Mouse (Mus musculus) CH12.LX (cell line): Measurements from ENCODE around the gene Ankzf1. TPM values are rescaled to one million over a fixed set of nuclear protein-coding genes. Genes with fewer than 3 reads are reported as not detected.

Source experiments
- DNase-seq: peaks from one replicate; pipeline ENCODE4 v3.0.0-alpha.2; 2013; ENCODE audit errors: extremely low read depth
- H3K27ac ChIP-seq: 2 replicates; pipeline ENCODE4 v1.5.1; 2012; ENCODE audit warnings: low read depth, mild to moderate bottlenecking, control low read depth, moderate library complexity; ENCODE audit not compliant: insufficient read depth
- H3K27me3 ChIP-seq: replicated peaks from 2 replicates; pipeline ENCODE3; 2012; ENCODE audit warnings: inconsistent platforms
- H3K36me3 ChIP-seq, 2 experiments: replicated peaks in 1 of 2; 2 replicates each; pipeline versions ENCODE3 to v1.6.1; 2012; ENCODE audit warnings: inconsistent platforms in 1 of 2, low read length in 1 of 2, mild to moderate bottlenecking in 1 of 2, mixed read lengths in 1 of 2, moderate library complexity in 1 of 2; ENCODE audit not compliant: control insufficient read depth in 1 of 2, insufficient read depth in 1 of 2
- H3K4me1 ChIP-seq, 2 experiments: 2 replicates each; pipeline ENCODE4 v1.6.1; 2012; ENCODE audit warnings: inconsistent platforms in 1 of 2, moderate library complexity in 1 of 2; ENCODE audit not compliant: insufficient read depth in 2 of 2, control insufficient read depth in 1 of 2
- H3K4me2 ChIP-seq: 2 replicates; pipeline ENCODE4 v1.6.1; 2012; ENCODE audit warnings: low read depth, mild to moderate bottlenecking, control low read depth; ENCODE audit not compliant: poor library complexity, insufficient read depth, severe bottlenecking
- H3K4me3 ChIP-seq, 3 experiments: fragments of 150-350 bp in 1 of 3; sonication (generic) in 1 of 3; replicated peaks in 1 of 3; 2 replicates each; pipeline versions ENCODE3 to v1.5.1; 2011 to 2012; ENCODE audit warnings: low read depth in 2 of 3, low read length in 2 of 3, mild to moderate bottlenecking in 2 of 3, moderate library complexity in 2 of 3, control low read depth in 1 of 3, improper control_type of control experiment in 1 of 3, inconsistent platforms in 1 of 3, mixed read lengths in 1 of 3; ENCODE audit not compliant: poor library complexity in 1 of 3
- H3K79me2 ChIP-seq: replicated peaks from 2 replicates; pipeline ENCODE4 v1.6.1; 2012; ENCODE audit warnings: mild to moderate bottlenecking, moderate library complexity; ENCODE audit not compliant: control insufficient read depth, poor library complexity, insufficient read depth, severe bottlenecking; ENCODE audit errors: extremely low read depth
- H3K9ac ChIP-seq: 2 replicates; pipeline ENCODE4 v1.6.1; 2012; ENCODE audit warnings: low read depth, mild to moderate bottlenecking, control low read depth, moderate library complexity; ENCODE audit not compliant: insufficient read depth
- H3K9me3 ChIP-seq: replicated peaks from 2 replicates; pipeline ENCODE3; 2012; ENCODE audit warnings: low read length, inconsistent platforms, mixed read lengths
- CHD1 ChIP-seq: IDR thresholded peaks from 2 replicates; pipeline ENCODE4 v1.6.1; 2012; ENCODE audit warnings: low read depth, low read length, improper control_type of control experiment, inconsistent platforms
- CHD2 ChIP-seq: IDR thresholded peaks from 2 replicates; pipeline ENCODE4 v1.6.1; 2011; ENCODE audit warnings: low read length, improper control_type of control experiment
- CTCF ChIP-seq, 2 experiments: IDR thresholded peaks in 1 of 2; conservative IDR thresholded peaks in 1 of 2; 2 replicates each; pipeline ENCODE4 v1.5.1; 2011 to 2012; ENCODE audit warnings: low read depth in 2 of 2, low read length in 2 of 2, improper control_type of control experiment in 1 of 2, inconsistent platforms in 1 of 2, mild to moderate bottlenecking in 1 of 2, moderate library complexity in 1 of 2
- E2F4 ChIP-seq: IDR thresholded peaks from 2 replicates; pipeline ENCODE4 v1.6.1; 2011; ENCODE audit warnings: low read depth, low read length, improper control_type of control experiment; ENCODE audit not compliant: insufficient replicate concordance
- ETS1 ChIP-seq: conservative IDR thresholded peaks from 2 replicates; pipeline ENCODE4 v1.6.1; 2012; ENCODE audit warnings: low read depth, mild to moderate bottlenecking, inconsistent platforms, low read length, improper control_type of control experiment, moderate library complexity
- JUN ChIP-seq: IDR thresholded peaks from 2 replicates; pipeline ENCODE4 v1.6.1; 2011; ENCODE audit warnings: low read depth, mild to moderate bottlenecking, low read length, improper control_type of control experiment, moderate library complexity; ENCODE audit not compliant: insufficient read depth
- KAT2A ChIP-seq: IDR thresholded peaks from 2 replicates; pipeline ENCODE4 v1.6.1; 2012; ENCODE audit warnings: low read length, improper control_type of control experiment, inconsistent platforms; ENCODE audit not compliant: insufficient replicate concordance
- MAFK ChIP-seq: IDR thresholded peaks from 2 replicates; pipeline ENCODE4 v1.6.1; 2011; ENCODE audit warnings: low read length, improper control_type of control experiment; ENCODE audit not compliant: insufficient replicate concordance
- MEF2A ChIP-seq: IDR thresholded peaks from 2 replicates; pipeline ENCODE4 v1.6.1; 2014; ENCODE audit warnings: low read depth, mild to moderate bottlenecking, inconsistent platforms, low read length, improper control_type of control experiment, borderline replicate concordance
- MXI1 ChIP-seq: IDR thresholded peaks from 2 replicates; pipeline ENCODE4 v1.6.1; 2011; ENCODE audit warnings: mild to moderate bottlenecking, low read depth, low read length, improper control_type of control experiment
- MYC ChIP-seq: IDR thresholded peaks from 2 replicates; pipeline ENCODE4 v1.6.1; 2011; ENCODE audit warnings: low read depth, mild to moderate bottlenecking, improper control_type of control experiment, low read length
- PAX5 ChIP-seq: IDR thresholded peaks from 2 replicates; pipeline ENCODE4 v1.6.1; 2012; ENCODE audit warnings: low read length, inconsistent platforms, mixed read lengths
- POLR2AphosphoS2 ChIP-seq: IDR thresholded peaks from 2 replicates; pipeline ENCODE4 v1.6.1; 2011; ENCODE audit warnings: low read depth, low read length, improper control_type of control experiment
- RAD21 ChIP-seq: IDR thresholded peaks from 2 replicates; pipeline ENCODE4 v1.6.1; 2011; ENCODE audit warnings: low read depth, mild to moderate bottlenecking, low read length, improper control_type of control experiment, moderate library complexity
- SMC3 ChIP-seq: IDR thresholded peaks from 2 replicates; pipeline ENCODE4 v1.6.1; 2011; ENCODE audit warnings: low read depth, low read length, improper control_type of control experiment
- UBTF ChIP-seq: IDR thresholded peaks from 2 replicates; pipeline ENCODE4 v1.6.1; 2012; ENCODE audit warnings: low read depth, mild to moderate bottlenecking, inconsistent platforms, low read length, improper control_type of control experiment, moderate library complexity
- USF2 ChIP-seq: conservative IDR thresholded peaks from 2 replicates; pipeline ENCODE4 v1.6.1; 2011; ENCODE audit warnings: low read depth, low read length, improper control_type of control experiment
- ZC3H11A ChIP-seq: IDR thresholded peaks from 2 replicates; pipeline ENCODE4 v1.6.1; 2012; ENCODE audit warnings: low read depth, mild to moderate bottlenecking, inconsistent platforms, low read length, improper control_type of control experiment
- dilution Hi-C: fragments of 300-500 bp; cut with MboI; formaldehyde crosslinking; loops from 2 replicates; pipeline ENCODE4 v1.14.3; 2020; ENCODE audit warnings: low sequenced_read_pairs; ENCODE audit not compliant: extremely low pct_unique_long_range_greater_than_20kb, extremely low pct_ligation_motif_present
- in situ Hi-C: fragments of 300-500 bp; cut with MboI; formaldehyde crosslinking; loops from 3 replicates; pipeline ENCODE4 v1.14.3; 2019; ENCODE audit warnings: low sequenced_read_pairs, low pct_ligation_motif_present, low pct_unique_long_range_greater_than_20kb, mixed read lengths
- polyA plus RNA-seq: library from polyadenylated mRNA; unstranded; fragments of >175 nt; gene quantifications from 2 replicates; pipeline ENCODE4 v1.2.1, GENCODE M21; 2012; ENCODE audit warnings: low read depth; ENCODE audit not compliant: insufficient read length
- total RNA-seq, 2 experiments: library from RNA; depleted of rRNA; stranded (reverse); fragments of 300-350 nt in 1 of 2; fragments of >200 nt in 1 of 2; gene quantifications; 2 replicates each; pipeline ENCODE4 v1.2.3; 2012 to 2014

Gene Ankzf1
- total and polyA plus RNA-seq, 3 experiments, result 13.3 to 20.4 (median 19.6) TPM

GRCm38 (mm10) chr1:75236117-75237050 lies 44.4 kb downstream of the Ankzf1 start, which contains the start of gene Dnajb2 (continued):
- TF ChIP-seq MEF2A (peak; percentile 61; the same call in 1 of the 2 replicates), POLR2AphosphoS2 (no peak), RAD21 (no peak), ETS1 (peak; percentile 50)

DNA sequence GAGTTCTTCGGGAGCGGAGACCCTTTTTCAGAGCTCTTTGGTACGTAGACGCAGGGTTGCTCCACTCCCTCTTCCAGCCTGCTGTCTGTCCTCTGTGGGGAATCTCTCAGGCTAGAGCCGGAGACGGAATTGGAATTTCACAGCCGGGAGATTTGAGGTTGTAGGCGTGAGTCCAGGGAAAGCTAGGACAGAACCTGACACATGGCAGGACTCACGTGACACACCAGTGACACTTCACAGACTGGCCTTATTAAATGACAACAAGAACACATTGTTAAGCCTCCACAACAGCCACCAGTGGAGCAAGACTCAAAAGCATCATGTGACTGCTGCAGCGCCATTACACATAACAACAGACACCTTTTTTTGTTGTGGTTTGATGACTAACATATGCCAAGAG lies 47.6 kb downstream of the Ankzf1 start:
- Histone ChIP-seq H3K36me3 (peaks cover 33 to 59% of the 10 kb centered on the region in 2 experiments), H3K79me2 (no peaks in the 10 kb centered on the region; the same call in 1 of the 2 replicates), H3K27ac (no peak overlapping the region), H3K27me3 (no peaks in the 10 kb centered on the region), H3K9ac (no peak overlapping the region), H3K4me1 (peaks cover 7 to 27% of the 10 kb centered on the region in 2 experiments), H3K4me2 (no peak overlapping the region), H3K9me3 (no peaks in the 10 kb centered on the region), H3K4me3 (no peak overlapping the region)
- dilution Hi-C loops, result no loop called here
- TF ChIP-seq SMC3, result no peak
- no peak for TF ChIP-seq MEF2A
- no peak for TF ChIP-seq KAT2A
- TF ChIP-seq E2F4, result no peak
- TF ChIP-seq UBTF, result no peak
- TF ChIP-seq MXI1, result no peak
- TF ChIP-seq CTCF (conservative IDR thresholded peaks at IDR 0.05 in 1 of 2, IDR thresholded peaks at IDR 0.05 in 1 of 2; ENCODE audit: low read depth in 2 of 2, low read length in 2 of 2), result no peak
- no peak for TF ChIP-seq RAD21
- TF ChIP-seq CHD1, result no peak
- TF ChIP-seq PAX5, result no peak
- no peak for TF ChIP-seq POLR2AphosphoS2
- no peak for TF ChIP-seq ZC3H11A
- no peak for TF ChIP-seq MYC
- no peak for TF ChIP-seq MAFK
- TF ChIP-seq USF2, result no peak
- no peak for TF ChIP-seq CHD2
- no peak for TF ChIP-seq JUN
- no peak for DNase-seq
- in situ Hi-C loops, result no loop called here
